Mouse (Mus musculus) bone marrow macrophage, adult 2 months (primary cell): ENCODE results near the gene Serpinf2. TPM values are rescaled to one million over a fixed set of nuclear protein-coding genes. Genes with fewer than 3 reads are reported as not detected.
"Not testable (repeated sequence)": the region's sequence is repeated elsewhere in the genome, so short reads cannot be mapped to it uniquely, and the experiment has no call there.

ENCODE experiments used
- H3K27ac ChIP-seq: 2 replicates; pipeline ENCODE4 v1.5.1; 2012; ENCODE audit warnings: low read depth, low read length; ENCODE audit not compliant: insufficient read depth
- H3K4me1 ChIP-seq: 2 replicates; pipeline ENCODE4 v1.6.1; 2012; ENCODE audit warnings: low read length; ENCODE audit not compliant: control insufficient read depth, insufficient read depth
- H3K4me3 ChIP-seq: 2 replicates; pipeline ENCODE4 v1.5.1; 2012; ENCODE audit warnings: mild to moderate bottlenecking, low read length, moderate library complexity; ENCODE audit not compliant: insufficient read depth
- CTCF ChIP-seq: IDR thresholded peaks from 2 replicates; pipeline ENCODE4 v1.5.1; 2012; ENCODE audit warnings: low read depth, mild to moderate bottlenecking, low read length, moderate library complexity
- POLR2A ChIP-seq: IDR thresholded peaks from 2 replicates; pipeline ENCODE4 v1.6.1; 2012; ENCODE audit warnings: mild to moderate bottlenecking, low read depth, low read length, borderline replicate concordance
- polyA plus RNA-seq: library from polyadenylated mRNA; stranded (reverse); fragments of >200 nt; gene quantifications from 2 replicates; pipeline ENCODE4 v1.2.4, GENCODE M21; 2012; ENCODE audit not compliant: missing spikeins, insufficient read depth, insufficient read length

Gene Serpinf2
- polyA plus RNA-seq, 1 experiment, result not detected

- peaks cover 60% of the 10 kb centered on the region for H3K4me1 ChIP-seq
- TF ChIP-seq CTCF, result no peak
- no peak for TF ChIP-seq POLR2A
- peak overlapping the region; percentile 100 for H3K27ac ChIP-seq
- peak overlapping the region; percentile 45 for H3K4me3 ChIP-seq
Measured at GRCm38 (mm10) chr11:75459751-75460102, 20.3 kb upstream of the Serpinf2 start.

GRCm38 (mm10) chr11:75459141-75459711 is 19.8 kb upstream of the Serpinf2 start:
- H3K4me3 ChIP-seq, result no peak overlapping the region
- peaks cover 58% of the 10 kb centered on the region for H3K4me1 ChIP-seq
- H3K27ac ChIP-seq, result peak overlapping the region; percentile 100
- TF ChIP-seq POLR2A, result no peak
- TF ChIP-seq CTCF, result no peak

- Histone ChIP-seq H3K4me3 (0 out of 2 replicates have a peak overlapping the region, but pooled peaks have one; percentile 6), H3K27ac (peak overlapping the region; percentile 100), H3K4me1 (peaks cover 57% of the 10 kb centered on the region)
- TF ChIP-seq POLR2A, result no peak
- TF ChIP-seq CTCF, result no peak
Measured at GRCm38 (mm10) chr11:75458628-75459041, 19.2 kb upstream of the Serpinf2 start.

DNA sequence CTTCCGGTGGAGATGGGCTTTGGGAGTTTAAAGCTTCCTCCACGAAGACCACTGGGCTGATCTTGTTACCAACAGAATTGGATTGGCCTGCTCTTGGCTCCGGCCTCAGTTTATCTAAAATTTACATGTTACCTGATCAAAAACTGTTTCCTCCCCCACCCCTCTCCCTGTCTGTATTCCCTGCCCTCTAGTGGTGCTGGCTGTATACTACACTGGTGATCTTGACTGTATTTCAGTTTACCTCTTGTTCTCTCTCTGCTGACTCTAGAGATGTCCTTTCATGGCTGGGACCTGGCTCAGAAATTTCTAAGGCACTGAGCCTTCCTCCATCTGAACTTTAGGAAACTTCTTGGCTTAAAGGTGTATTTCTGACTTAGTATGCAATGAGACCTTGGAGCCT is 18.8 kb upstream of the Serpinf2 start:
- H3K27ac ChIP-seq, result peak overlapping the region; percentile 100
- TF ChIP-seq CTCF (peak; percentile 40; the same call in 1 of the 2 replicates), POLR2A (no peak)
- H3K4me3 ChIP-seq, result peak overlapping the region; percentile 6; the same call in 1 of the 2 replicates
- peaks cover 56% of the 10 kb centered on the region for H3K4me1 ChIP-seq

GRCm38 (mm10) chr11:75456440-75456871 is 17.1 kb upstream of the Serpinf2 start:
- peaks cover 66% of the 10 kb centered on the region for H3K4me1 ChIP-seq
- H3K27ac ChIP-seq, result no peak overlapping the region
- TF ChIP-seq CTCF, result no peak
- TF ChIP-seq POLR2A, result no peak

DNA sequence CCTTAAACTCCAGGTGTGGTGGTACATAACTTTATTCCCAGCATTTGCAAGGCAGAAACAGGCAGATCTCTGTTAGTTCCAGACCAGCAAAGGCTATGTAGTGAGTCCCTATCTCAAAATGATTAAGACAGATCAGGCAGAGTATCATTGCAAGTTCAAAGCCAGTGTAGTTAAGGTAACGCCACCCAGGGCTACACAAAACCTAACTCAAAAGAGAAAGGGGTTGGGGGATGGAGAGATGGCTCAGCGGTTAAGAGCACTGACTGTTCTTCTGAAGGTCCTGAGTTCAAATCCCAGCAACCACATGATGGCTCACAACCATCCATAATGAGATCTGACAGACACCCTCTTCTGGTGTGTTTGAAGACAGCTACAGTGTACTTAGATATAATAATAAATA is 16.6 kb upstream of the Serpinf2 start:
- Histone ChIP-seq H3K27ac (peak overlapping the region; percentile 86), H3K4me1 (peaks cover 70% of the 10 kb centered on the region)
- not testable (repeated sequence) for H3K4me3 ChIP-seq

More at GRCm38 (mm10) chr11:75456440-75456871, 17.1 kb upstream of the Serpinf2 start:
- no peak overlapping the region for H3K4me3 ChIP-seq

GRCm38 (mm10) chr11:75455041-75455736 is 15.8 kb upstream of the Serpinf2 start:
- peaks cover 73% of the 10 kb centered on the region for H3K4me1 ChIP-seq
- peak overlapping the region; percentile 86 for H3K27ac ChIP-seq
- 0 out of 2 replicates have a peak overlapping the region, but pooled peaks have one; percentile 20 for H3K4me3 ChIP-seq
- TF ChIP-seq POLR2A (no peak), CTCF (no peak)

- Histone ChIP-seq H3K27ac (peak within 1 kb of the TSS; percentile 90), H3K4me1 (peaks cover 65% of the 10 kb centered on the region), H3K4me3 (peak within 1 kb of the TSS; percentile 93)
- TF ChIP-seq CTCF (peak; percentile 29), POLR2A (0 out of 2 replicates have a peak, but pooled peaks have one; percentile 41)
Measured at GRCm38 (mm10) chr11:75453991-75454930, 14.9 kb upstream of the Serpinf2 start, which contains the start of gene Wdr81. Wdr81 (minus strand) TSS chr11:75454717.

DNA sequence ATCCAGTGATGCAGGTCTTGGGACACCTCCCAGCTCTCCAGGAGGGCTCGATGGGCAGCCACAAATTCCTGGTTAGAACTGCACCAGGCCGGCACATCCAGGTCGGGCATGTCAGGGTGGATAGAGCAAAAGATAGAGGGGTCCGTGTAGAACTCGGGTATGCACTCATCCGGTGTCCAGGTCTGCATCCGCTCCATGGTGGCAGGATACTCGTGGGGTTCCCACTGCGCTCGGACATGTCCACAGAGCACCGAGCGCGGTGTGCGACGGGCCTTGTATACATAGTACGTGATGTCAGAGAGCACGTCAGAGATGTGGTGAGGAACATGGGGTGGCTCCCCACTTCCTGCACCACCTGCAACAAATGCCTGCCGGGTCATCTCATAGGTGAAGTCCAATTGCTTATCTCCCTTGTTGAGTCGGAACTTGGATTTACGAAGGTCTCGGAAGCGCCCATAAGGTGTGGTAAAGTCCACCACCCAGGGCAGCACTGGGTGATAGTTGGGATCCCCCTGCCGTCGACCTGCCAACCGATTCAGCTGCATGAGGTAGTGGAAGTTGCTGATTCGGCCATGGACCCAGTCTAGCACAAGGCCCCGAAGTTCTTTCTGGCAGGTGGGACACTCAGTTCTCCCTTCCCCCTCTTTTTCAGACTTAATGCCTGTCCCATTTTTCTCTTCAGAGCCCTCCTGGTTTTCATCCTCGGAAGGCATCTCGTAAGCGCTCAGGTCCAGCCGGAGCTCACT is 13.6 kb upstream of the Serpinf2 start:
- H3K4me3 ChIP-seq, result peak overlapping the region; percentile 93
- peaks cover 56% of the 10 kb centered on the region for H3K4me1 ChIP-seq

More for the DNA sequence above, 13.6 kb upstream of the Serpinf2 start:
- no peak overlapping the region for H3K27ac ChIP-seq
- TF ChIP-seq CTCF (no peak), POLR2A (no peak)
